ENCODE assay signal across 9 mouse cellular contexts in genomic region chr15:80288036-80288435, GRCm38 (mm10). TPM values are rescaled to one million over a fixed set of nuclear protein-coding genes. Genes with fewer than 3 reads are reported as not detected.
DNase-seq lines count a peak whose midpoint lies in the region; ATAC-seq and TF ChIP-seq lines count a peak whose summit lies in the region.
"Had no signal": no experiment of that assay in that cellular context is flagged by ENCODE, and none has a peak within 500 bp of the region (broad histone marks: within the 10 kb centered on the region; RNA-seq: fewer than 3 reads in every experiment).

No protein-coding gene starts in this region.

- peak; percentile 11 for DNase-seq in adrenal gland, postnatal 10 days
- DNase-seq in adrenal gland, postnatal 4 days (ENCODE audit: low spot score in 2 of 2), result no peak
- peak; percentile 15 for DNase-seq in lung, embryonic 14.5 days
- no peak for DNase-seq in lung, adult 18-20 months
- DNase-seq in hindbrain, embryonic 14.5 days (ENCODE audit: low spot score), result no peak
- DNase-seq in neural tube, embryonic 11.5 days (ENCODE audit: low spot score), result no peak
- DNase-seq in gastrocnemius, postnatal 36 days, result no peak

- H3K4me3 ChIP-seq in lung, embryonic 14.5 days (ENCODE audit: low read depth, low read length), result peak overlapping the region; percentile 39
- peak overlapping the region; percentile 59 for H3K4me3 ChIP-seq in hindbrain, embryonic 14.5 days (replicated peaks; ENCODE audit: low read length)
- peak overlapping the region; percentile 47 for H3K4me3 ChIP-seq in neural tube, embryonic 11.5 days (ENCODE audit: low read depth, low read length)

- H3K4me1 ChIP-seq in lung, embryonic 14.5 days (ENCODE audit: insufficient read depth), result no peaks in the 10 kb centered on the region
- peaks cover 10% of the 10 kb centered on the region; the same call in 1 of the 2 replicates for H3K4me1 ChIP-seq in hindbrain, embryonic 14.5 days (replicated peaks; ENCODE audit: control insufficient read depth, insufficient read depth, low read length)
- H3K4me1 ChIP-seq in neural tube, embryonic 11.5 days (ENCODE audit: control insufficient read depth, insufficient read depth, low read length), result peaks cover 6% of the 10 kb centered on the region; the same call in 1 of the 2 replicates

- H3K9ac ChIP-seq in lung, embryonic 14.5 days, result peak overlapping the region; percentile 3; the same call in 1 of the 2 replicates
- H3K9ac ChIP-seq in hindbrain, embryonic 14.5 days, result peak overlapping the region; percentile 74
- no peak overlapping the region for H3K9ac ChIP-seq in neural tube, embryonic 11.5 days (ENCODE audit: low read length)

- TF ChIP-seq CTCF in lung, embryonic 14.5 days (IDR thresholded peaks at IDR 0.05; ENCODE audit: low read depth), result no peak

- ATAC-seq in lung, embryonic 14.5 days (ENCODE audit: insufficient read depth), result no peak
- no peak for ATAC-seq in hindbrain, embryonic 14.5 days (ENCODE audit: low FRiP score)
- ATAC-seq in neural tube, embryonic 11.5 days (ENCODE audit: insufficient read depth, low FRiP score, low TSS enrichment), result no peak
- ATAC-seq in CD4-positive, CD25-positive, alpha-beta regulatory T cell, adult 4 months, result no peak

- no peak overlapping the region for H3K27ac ChIP-seq in lung, embryonic 14.5 days (ENCODE audit: low read depth)
- no peak overlapping the region for H3K27ac ChIP-seq in hindbrain, embryonic 14.5 days
- no peak overlapping the region for H3K27ac ChIP-seq in neural tube, embryonic 11.5 days (ENCODE audit: low read depth, low read length)

- 3% methylated on average over 23 of the region's 23 CpGs for WGBS in lung, embryonic 14.5 days
- 0% methylated on average over 23 of the region's 23 CpGs for WGBS in hindbrain, embryonic 14.5 days
- 1% methylated on average over 23 of the region's 23 CpGs for WGBS in neural tube, embryonic 11.5 days

- H3K36me3 ChIP-seq in lung, embryonic 14.5 days (ENCODE audit: insufficient read depth), result no peaks in the 10 kb centered on the region
- no peaks in the 10 kb centered on the region for H3K36me3 ChIP-seq in hindbrain, embryonic 14.5 days (replicated peaks; ENCODE audit: control insufficient read depth, insufficient read depth)
- no peaks in the 10 kb centered on the region for H3K36me3 ChIP-seq in neural tube, embryonic 11.5 days (ENCODE audit: control insufficient read depth, insufficient read depth, low read length)

- H3K27me3 ChIP-seq in lung, embryonic 14.5 days (ENCODE audit: insufficient read depth, low read length), result peaks cover 56% of the 10 kb centered on the region
- peaks cover 55% of the 10 kb centered on the region for H3K27me3 ChIP-seq in hindbrain, embryonic 14.5 days (ENCODE audit: control insufficient read depth, insufficient read depth, low read length)
- H3K27me3 ChIP-seq in neural tube, embryonic 11.5 days (ENCODE audit: control insufficient read depth, insufficient read depth, low read length), result peaks cover 52% of the 10 kb centered on the region

- no peaks in the 10 kb centered on the region for H3K9me3 ChIP-seq in lung, embryonic 14.5 days (ENCODE audit: low read depth, low read length)
- H3K9me3 ChIP-seq in hindbrain, embryonic 14.5 days (ENCODE audit: control insufficient read depth, low read length), result no peaks in the 10 kb centered on the region
- no peaks in the 10 kb centered on the region for H3K9me3 ChIP-seq in neural tube, embryonic 11.5 days (ENCODE audit: control insufficient read depth, low read length)
- H3K9me3 ChIP-seq: megakaryocyte, embryonic 14.5 days had no signal

- intact Hi-C loops in gastrocnemius, postnatal 36 days (cut with DNase I), result no loop called here

- peak overlapping the region; percentile 87 for H3K4me2 ChIP-seq in lung, embryonic 14.5 days
- H3K4me2 ChIP-seq in hindbrain, embryonic 14.5 days (replicated peaks), result peak overlapping the region; percentile 92
- H3K4me2 ChIP-seq in neural tube, embryonic 11.5 days (ENCODE audit: low read depth), result peak overlapping the region; percentile 93

RNA-seq across cellular contexts. Expression of gene Cacna1i, which starts 1.0 kb away (rescaled TPM):
- total RNA-seq in adrenal gland, postnatal 10 days (2021), result 1 to 10 TPM in 1 of 2 experiments, under 1 TPM in 1; 0.27 to 1.1 TPM
- total RNA-seq in adrenal gland, postnatal 4 days (2021), result 1 to 10 TPM; 1.2 to 1.3 TPM
- polyA plus RNA-seq in lung, embryonic 14.5 days (2014; fragmentation: Nextera tagmentation; extraction: Ambion mirVana), result not detected in 2 replicates
- 0.80 and 0.86 TPM in 2 replicates for polyA plus RNA-seq in hindbrain, embryonic 14.5 days (2014; fragmentation: Nextera tagmentation; extraction: Ambion mirVana)
- polyA plus RNA-seq in neural tube, embryonic 11.5 days (2014; fragmentation: Nextera tagmentation; extraction: Ambion mirVana), result 0.05 and 0.09 TPM in 2 replicates
- polyA plus RNA-seq in CD4-positive, CD25-positive, alpha-beta regulatory T cell, adult 4 months (2017; shearing (Covaris generic)), result not detected
- total RNA-seq in gastrocnemius, postnatal 36 days (2021), result under 1 TPM; 0.05 to 0.62 TPM

RNA-seq across cellular contexts. Expression of gene Rps19bp1, which starts 23.9 kb away (rescaled TPM):
- total RNA-seq in adrenal gland, postnatal 10 days (2021), result 10 to 100 TPM; 33.0 to 37.6 TPM
- total RNA-seq in adrenal gland, postnatal 4 days (2021), result 10 to 100 TPM; 35.7 to 41.1 TPM
- 56.4 and 61.0 TPM in 2 replicates for polyA plus RNA-seq in lung, embryonic 14.5 days (2014; fragmentation: Nextera tagmentation; extraction: Ambion mirVana)
- polyA plus RNA-seq in hindbrain, embryonic 14.5 days (2014; fragmentation: Nextera tagmentation; extraction: Ambion mirVana), result 75.0 and 83.7 TPM in 2 replicates
- 70.3 and 76.9 TPM in 2 replicates for polyA plus RNA-seq in neural tube, embryonic 11.5 days (2014; fragmentation: Nextera tagmentation; extraction: Ambion mirVana)
- 10 to 100 TPM; 18.3 to 21.5 TPM for polyA plus RNA-seq in CD4-positive, CD25-positive, alpha-beta regulatory T cell, adult 4 months (2017; shearing (Covaris generic))
- total RNA-seq in gastrocnemius, postnatal 36 days (2021), result 10 to 100 TPM; 11.6 to 12.4 TPM

RNA-seq across cellular contexts. Expression of gene Atf4, which starts 33.1 kb away (rescaled TPM):
- 100 to 1,000 TPM; 121 to 199 TPM for total RNA-seq in adrenal gland, postnatal 10 days (2021)
- 100 to 1,000 TPM; 145 to 157 TPM for total RNA-seq in adrenal gland, postnatal 4 days (2021)
- 115 and 136 TPM in 2 replicates for polyA plus RNA-seq in lung, embryonic 14.5 days (2014; fragmentation: Nextera tagmentation; extraction: Ambion mirVana)
- 102 and 115 TPM in 2 replicates for polyA plus RNA-seq in hindbrain, embryonic 14.5 days (2014; fragmentation: Nextera tagmentation; extraction: Ambion mirVana)
- polyA plus RNA-seq in neural tube, embryonic 11.5 days (2014; fragmentation: Nextera tagmentation; extraction: Ambion mirVana), result 127 and 134 TPM in 2 replicates
- 10 to 100 TPM; 80.4 to 96.5 TPM for polyA plus RNA-seq in CD4-positive, CD25-positive, alpha-beta regulatory T cell, adult 4 months (2017; shearing (Covaris generic))
- 100 to 1,000 TPM; 118 to 137 TPM for total RNA-seq in gastrocnemius, postnatal 36 days (2021)

RNA-seq across cellular contexts. Expression of gene AC140267.1, which starts 52.4 kb away (rescaled TPM):
- 10 to 100 TPM in 1 of 2 experiments, 1 to 10 TPM in 1; 6.9 to 19.1 TPM for total RNA-seq in adrenal gland, postnatal 10 days (2021)
- total RNA-seq in adrenal gland, postnatal 4 days (2021), result 1 to 10 TPM; 7.3 to 8.9 TPM
- polyA plus RNA-seq in lung, embryonic 14.5 days (2014; fragmentation: Nextera tagmentation; extraction: Ambion mirVana), result not detected in 2 replicates
- polyA plus RNA-seq in hindbrain, embryonic 14.5 days (2014; fragmentation: Nextera tagmentation; extraction: Ambion mirVana), result not detected in 2 replicates
- polyA plus RNA-seq in neural tube, embryonic 11.5 days (2014; fragmentation: Nextera tagmentation; extraction: Ambion mirVana), result not detected in 2 replicates
- polyA plus RNA-seq in CD4-positive, CD25-positive, alpha-beta regulatory T cell, adult 4 months (2017; shearing (Covaris generic)), result 10 to 100 TPM in 1 of 2 experiments, not detected in 1; 14.2 TPM
- 1 to 10 TPM in 1 of 2 experiments, not detected in 1; 3.8 TPM for total RNA-seq in gastrocnemius, postnatal 36 days (2021)

RNA-seq across cellular contexts. Expression of gene Mief1, which starts 54.2 kb away (rescaled TPM):
- 10 to 100 TPM; 42.8 to 46.6 TPM for total RNA-seq in adrenal gland, postnatal 10 days (2021)
- total RNA-seq in adrenal gland, postnatal 4 days (2021), result 10 to 100 TPM; 41.9 to 46.6 TPM
- 31.7 and 32.9 TPM in 2 replicates for polyA plus RNA-seq in lung, embryonic 14.5 days (2014; fragmentation: Nextera tagmentation; extraction: Ambion mirVana)
- 36.4 and 38.6 TPM in 2 replicates for polyA plus RNA-seq in hindbrain, embryonic 14.5 days (2014; fragmentation: Nextera tagmentation; extraction: Ambion mirVana)
- 41.8 and 47.3 TPM in 2 replicates for polyA plus RNA-seq in neural tube, embryonic 11.5 days (2014; fragmentation: Nextera tagmentation; extraction: Ambion mirVana)
- 10 to 100 TPM; 33.6 to 42.7 TPM for polyA plus RNA-seq in CD4-positive, CD25-positive, alpha-beta regulatory T cell, adult 4 months (2017; shearing (Covaris generic))
- total RNA-seq in gastrocnemius, postnatal 36 days (2021), result 10 to 100 TPM; 19.2 to 25.8 TPM

Comparison
In these comparisons a context has a peak if more than half of its experiments do, and no peak if none do; other contexts are left out.
1. DNase-seq: peak in adrenal gland, postnatal 10 days (single experiment) and lung, embryonic 14.5 days (single experiment); none in adrenal gland, postnatal 4 days (0 of 2), lung, adult 18-20 months (0 of 2), hindbrain, embryonic 14.5 days (single experiment), neural tube, embryonic 11.5 days (single experiment) and gastrocnemius, postnatal 36 days (0 of 2).
2. Peak in every context shown above with its lines, with median percentiles within 50 percentile points of each other: H3K4me2 ChIP-seq and H3K4me3 ChIP-seq.